Mouse (Mus musculus) midbrain, embryonic 12.5 days (tissue): ENCODE data around the gene Mif. TPM values are rescaled to one million over a fixed set of nuclear protein-coding genes. Genes with fewer than 3 reads are reported as not detected.
A peak's percentile ranks its signal among the peaks of the same experiment; 100 is the strongest.

Experiments
- ATAC-seq: fragments of 200-750 bp; cut with Nextera tagmentation; 2 replicates; pipeline ENCODE4 v1.8.0; 2017; ENCODE audit warnings: low read depth, moderate TSS enrichment, moderate library complexity; ENCODE audit not compliant: low FRiP score
- H3K27ac ChIP-seq: fragments of 300-500 bp; sonication (generic); replicated peaks from 2 replicates; pipeline ENCODE4 v1.5.1; 2016; ENCODE audit warnings: mild to moderate bottlenecking
- H3K27me3 ChIP-seq: fragments of 300-500 bp; sonication (generic); 2 replicates; pipeline ENCODE4 v1.6.1; 2016; ENCODE audit warnings: mild to moderate bottlenecking
- H3K36me3 ChIP-seq: fragments of 300-500 bp; sonication (generic); 2 replicates; pipeline ENCODE4 v1.6.1; 2016
- H3K4me1 ChIP-seq: fragments of 300-500 bp; sonication (generic); 2 replicates; pipeline ENCODE4 v1.6.1; 2016
- H3K4me2 ChIP-seq: fragments of 300-500 bp; sonication (generic); replicated peaks from 2 replicates; pipeline ENCODE4 v1.6.1; 2016; ENCODE audit warnings: mild to moderate bottlenecking, moderate library complexity
- H3K4me3 ChIP-seq: fragments of 300-500 bp; sonication (generic); 2 replicates; pipeline ENCODE4 v1.5.1; 2016; ENCODE audit warnings: mild to moderate bottlenecking
- H3K9ac ChIP-seq: fragments of 300-500 bp; sonication (generic); replicated peaks from 2 replicates; pipeline ENCODE4 v1.6.1; 2016; ENCODE audit warnings: mild to moderate bottlenecking, moderate library complexity
- H3K9me3 ChIP-seq: fragments of 300-500 bp; sonication (generic); 2 replicates; pipeline ENCODE4 v1.6.1; 2016; ENCODE audit warnings: mild to moderate bottlenecking
- WGBS: fragments of 180-500 bp; shearing (Covaris S2); methylation state at CpG from one replicate; pipeline ENCODE4 v1.1.7; 2016; 5-methylcytosine and 5-hydroxymethylcytosine counted together
- polyA plus RNA-seq: library from polyadenylated mRNA; unstranded; fragments of >200 nt; fragmentation: Nextera tagmentation; extraction: Ambion mirVana; gene quantifications from 2 replicates; pipeline ENCODE4 v1.2.1, GENCODE M21; 2016

The Mif gene
- polyA plus RNA-seq, 1 experiment from 2014 or later, result 1,213 TPM

GRCm38 (mm10) chr10:75884742-75885141 lies 24.7 kb upstream of the Mif start:
- Histone ChIP-seq H3K4me3 (no peak overlapping the region), H3K4me1 (peaks cover 25% of the 10 kb centered on the region), H3K27me3 (no peaks in the 10 kb centered on the region), H3K4me2 (no peak overlapping the region), H3K9ac (no peak overlapping the region), H3K27ac (no peak overlapping the region), H3K9me3 (no peaks in the 10 kb centered on the region), H3K36me3 (no peaks in the 10 kb centered on the region)
- no peak for ATAC-seq
- 96% methylated on average over 8 of the region's 8 CpGs for WGBS

GRCm38 (mm10) chr10:75883232-75883552 lies 23.2 kb upstream of the Mif start:
- no peak overlapping the region for H3K9ac ChIP-seq
- WGBS, result under 1% methylated on average over 10 of the region's 10 CpGs
- no peaks in the 10 kb centered on the region for H3K9me3 ChIP-seq
- H3K4me1 ChIP-seq, result peaks cover 25% of the 10 kb centered on the region
- H3K27me3 ChIP-seq, result no peaks in the 10 kb centered on the region
- peak overlapping the region; percentile 32 for H3K4me2 ChIP-seq
- H3K36me3 ChIP-seq, result no peaks in the 10 kb centered on the region
- no peak overlapping the region for H3K4me3 ChIP-seq
- peak; percentile 82 for ATAC-seq
- H3K27ac ChIP-seq, result no peak overlapping the region

DNA sequence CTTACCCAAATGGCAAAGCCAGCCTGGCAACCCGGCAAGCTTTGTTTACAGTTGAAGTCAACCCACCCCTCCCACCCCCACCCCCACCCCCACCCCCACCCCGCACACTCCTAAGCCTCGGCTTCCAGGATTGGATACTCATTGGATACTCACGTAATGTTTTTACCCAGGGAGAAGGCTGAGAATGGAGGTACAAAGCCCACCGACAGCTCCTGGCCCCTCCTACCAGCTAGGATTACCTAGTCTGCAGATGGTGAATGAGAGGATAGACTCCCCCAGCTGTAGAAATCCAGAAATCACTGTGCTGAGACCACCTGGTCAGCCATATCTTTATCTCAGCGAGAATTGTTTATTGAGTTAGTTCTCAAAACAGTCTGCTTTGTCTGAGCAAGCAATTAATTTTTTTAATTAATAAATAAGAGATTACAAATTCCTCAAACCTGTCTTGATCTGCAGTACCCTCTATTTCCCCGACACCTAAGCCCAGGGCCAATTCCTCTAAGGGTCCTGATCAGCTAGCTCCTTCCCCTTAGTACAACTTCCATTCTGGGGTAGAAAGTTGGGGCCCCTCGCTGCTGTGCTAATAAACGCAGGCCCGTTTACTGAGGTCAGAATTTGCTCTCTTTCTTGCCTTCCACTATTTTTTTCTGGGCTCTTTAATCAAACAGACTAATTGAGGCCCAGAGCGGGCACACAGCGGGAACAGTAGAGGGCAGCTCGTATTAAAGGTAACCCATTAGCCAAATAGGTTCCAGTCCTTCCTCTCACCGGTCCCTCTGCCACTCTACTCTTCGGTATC lies 22.6 kb upstream of the Mif start:
- Histone ChIP-seq H3K9ac (no peak overlapping the region), H3K4me2 (peak overlapping the region; percentile 32), H3K27me3 (no peaks in the 10 kb centered on the region), H3K27ac (no peak overlapping the region), H3K36me3 (no peaks in the 10 kb centered on the region), H3K4me1 (peaks cover 25% of the 10 kb centered on the region), H3K4me3 (no peak overlapping the region), H3K9me3 (no peaks in the 10 kb centered on the region)
- 6% methylated on average over 15 of the region's 15 CpGs for WGBS
- ATAC-seq, result peak; percentile 58

- H3K36me3 ChIP-seq, result no peaks in the 10 kb centered on the region
- H3K27me3 ChIP-seq, result no peaks in the 10 kb centered on the region
- H3K4me2 ChIP-seq, result peak overlapping the region; percentile 23
- 15% methylated on average over 20 of the region's 20 CpGs for WGBS
- no peak overlapping the region for H3K9ac ChIP-seq
- ATAC-seq, result peak; percentile 45; the same call in 1 of the 2 replicates
- no peak overlapping the region for H3K4me3 ChIP-seq
- H3K9me3 ChIP-seq, result no peaks in the 10 kb centered on the region
- H3K4me1 ChIP-seq, result peaks cover 25% of the 10 kb centered on the region
- H3K27ac ChIP-seq, result peak overlapping the region; percentile 22; the same call in 1 of the 2 replicates
Measured at GRCm38 (mm10) chr10:75881578-75882432, 21.8 kb upstream of the Mif start.

- Histone ChIP-seq H3K36me3 (no peaks in the 10 kb centered on the region), H3K4me1 (peaks cover 25% of the 10 kb centered on the region), H3K9me3 (no peaks in the 10 kb centered on the region), H3K27me3 (no peaks in the 10 kb centered on the region), H3K4me2 (no peak overlapping the region), H3K9ac (no peak overlapping the region), H3K4me3 (no peak overlapping the region), H3K27ac (peak overlapping the region; percentile 22; the same call in 1 of the 2 replicates)
- WGBS, result 67% methylated on average over 6 of the region's 6 CpGs
- no peak for ATAC-seq
Measured at GRCm38 (mm10) chr10:75880771-75881577, 20.9 kb upstream of the Mif start.

- 96% methylated on average over 10 of the region's 10 CpGs for WGBS
- Histone ChIP-seq H3K9me3 (no peaks in the 10 kb centered on the region), H3K4me2 (no peak overlapping the region), H3K36me3 (no peaks in the 10 kb centered on the region), H3K9ac (no peak overlapping the region), H3K4me1 (peaks cover 25% of the 10 kb centered on the region), H3K27ac (no peak overlapping the region), H3K27me3 (no peaks in the 10 kb centered on the region), H3K4me3 (no peak overlapping the region)
- no peak for ATAC-seq
Measured at GRCm38 (mm10) chr10:75880351-75880750, 20.3 kb upstream of the Mif start.

DNA sequence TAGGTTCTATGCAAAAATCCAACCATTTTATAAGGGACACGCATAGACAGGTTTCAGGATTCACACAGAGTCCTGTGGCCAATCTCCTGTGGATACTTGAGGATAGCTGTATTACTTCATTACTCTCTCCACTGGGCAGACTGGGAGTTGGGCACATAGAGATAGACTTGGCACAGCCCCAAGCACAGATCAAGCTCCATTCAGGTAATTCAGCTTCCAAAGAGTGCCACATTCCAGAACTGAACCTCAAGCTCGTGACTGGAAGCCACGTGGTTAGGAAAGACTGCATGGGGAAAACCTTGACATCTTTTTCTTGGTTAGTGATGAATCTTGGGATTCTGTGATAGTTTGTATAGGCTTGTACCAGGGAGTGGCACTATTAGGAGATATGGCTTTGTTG lies 18.8 kb upstream of the Mif start:
- Histone ChIP-seq H3K4me2 (no peak overlapping the region), H3K27me3 (no peaks in the 10 kb centered on the region)
- WGBS, result 90% methylated on average over 3 of the region's 3 CpGs

GRCm38 (mm10) chr10:75873543-75874170 lies 13.6 kb upstream of the Mif start:
- Histone ChIP-seq H3K27me3 (no peaks in the 10 kb centered on the region), H3K4me3 (peak overlapping the region; percentile 25), H3K9ac (peak overlapping the region; percentile 37), H3K9me3 (no peaks in the 10 kb centered on the region), H3K36me3 (no peaks in the 10 kb centered on the region), H3K27ac (peak overlapping the region; percentile 81), H3K4me2 (peak overlapping the region; percentile 55), H3K4me1 (peaks cover 15% of the 10 kb centered on the region)
- WGBS, result 6% methylated on average over 10 of the region's 10 CpGs
- peak; percentile 5; the same call in 1 of the 2 replicates for ATAC-seq

More for the DNA sequence above, 18.8 kb upstream of the Mif start:
- Histone ChIP-seq H3K9me3 (no peaks in the 10 kb centered on the region), H3K4me1 (peaks cover 28% of the 10 kb centered on the region), H3K27ac (no peak overlapping the region), H3K9ac (no peak overlapping the region), H3K4me3 (no peak overlapping the region), H3K36me3 (no peaks in the 10 kb centered on the region)
- no peak for ATAC-seq

- under 1% methylated on average over 11 of the region's 11 CpGs for WGBS
- peak overlapping the region; percentile 81 for H3K27ac ChIP-seq
- peak overlapping the region; percentile 55 for H3K4me2 ChIP-seq
Measured at GRCm38 (mm10) chr10:75872915-75873542, 13.0 kb upstream of the Mif start.

GRCm38 (mm10) chr10:75872025-75872914 lies 12.2 kb upstream of the Mif start:
- Histone ChIP-seq H3K27me3 (no peaks in the 10 kb centered on the region), H3K4me2 (peak overlapping the region; percentile 55), H3K9me3 (no peaks in the 10 kb centered on the region), H3K4me1 (peaks cover 15% of the 10 kb centered on the region), H3K27ac (peak overlapping the region; percentile 81), H3K36me3 (no peaks in the 10 kb centered on the region), H3K4me3 (peak overlapping the region; percentile 25), H3K9ac (no peak overlapping the region)
- WGBS, result 38% methylated on average over 10 of the region's 10 CpGs
- ATAC-seq, result peak; percentile 5; the same call in 1 of the 2 replicates

More at GRCm38 (mm10) chr10:75872915-75873542, 13.0 kb upstream of the Mif start:
- peak; percentile 99 for ATAC-seq
- Histone ChIP-seq H3K9me3 (no peaks in the 10 kb centered on the region), H3K4me1 (peaks cover 15% of the 10 kb centered on the region), H3K9ac (peak overlapping the region; percentile 37), H3K27me3 (no peaks in the 10 kb centered on the region), H3K36me3 (no peaks in the 10 kb centered on the region), H3K4me3 (peak overlapping the region; percentile 25)
